Comparison of ENCODE assay signal across 26 mouse cellular contexts in the genomic region with DNA sequence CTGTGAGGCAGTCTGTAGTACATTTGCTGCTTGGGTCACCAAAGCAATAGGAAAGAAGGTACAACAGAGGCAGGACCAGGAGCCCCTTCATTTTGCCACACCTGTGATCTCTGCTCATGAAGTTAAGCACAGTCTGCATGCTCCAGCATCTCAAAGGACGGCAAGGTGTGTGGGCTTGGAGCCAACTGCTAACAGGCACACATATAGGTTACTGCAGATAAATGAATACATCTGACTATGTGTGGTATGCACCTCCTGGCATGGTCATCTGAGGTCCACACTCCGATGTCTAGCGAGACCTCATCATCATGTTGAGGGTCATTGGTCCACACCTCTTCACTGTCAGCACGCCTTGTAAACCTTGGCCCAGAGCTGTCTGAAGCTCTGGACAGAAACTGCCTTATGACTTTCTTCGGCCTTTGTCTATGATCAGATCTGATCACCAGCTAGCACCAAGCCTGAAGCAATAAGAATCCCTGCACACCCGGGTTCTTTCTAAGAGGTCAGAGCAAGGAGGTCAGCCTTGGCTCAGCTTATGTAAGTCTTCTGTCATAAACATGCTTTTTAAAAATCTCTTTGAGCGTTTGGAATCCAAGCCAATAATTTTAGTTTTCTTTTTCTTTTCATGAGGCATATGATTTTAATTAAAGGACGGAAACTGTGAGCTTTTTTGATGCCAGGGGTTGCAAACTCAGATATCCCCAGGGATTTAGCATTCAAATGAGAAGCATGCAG. TPM values are rescaled to one million over a fixed set of nuclear protein-coding genes. Genes with fewer than 3 reads are reported as not detected.
A peak's percentile ranks its signal among the peaks of the same experiment; 100 is the strongest.
DNase-seq lines count a peak whose midpoint lies in the region; ATAC-seq and TF ChIP-seq lines count a peak whose summit lies in the region.
"Had no signal": no experiment of that assay in that cellular context is flagged by ENCODE, and none has a peak within 500 bp of the region (broad histone marks: within the 10 kb centered on the region; RNA-seq: fewer than 3 reads in every experiment).

No protein-coding gene starts in this region.

- TF ChIP-seq EP300 in liver, postnatal 0 days (IDR thresholded peaks at IDR 0.05; ENCODE audit: low read depth): no peak

- 84% methylated on average over 8 of the region's 8 CpGs for WGBS in forebrain, embryonic 11.5 days
- WGBS in forebrain, embryonic 13.5 days: 86% methylated on average over 8 of the region's 8 CpGs
- WGBS in liver, embryonic 13.5 days (ENCODE audit: insufficient replicate concordance): 77% methylated on average over 8 of the region's 8 CpGs
- 86% methylated on average over 8 of the region's 8 CpGs for WGBS in liver, postnatal 0 days (ENCODE audit: insufficient replicate concordance)

- no peak for TF ChIP-seq POLR2A in embryonic fibroblast, embryonic 13.5 days (IDR thresholded peaks at IDR 0.05; ENCODE audit: low read depth, low read length)

- no peak overlapping the region for H3K4me3 ChIP-seq in forebrain, embryonic 11.5 days (ENCODE audit: low read depth, low read length)
- no peak overlapping the region for H3K4me3 ChIP-seq in forebrain, embryonic 13.5 days
- no peak overlapping the region for H3K4me3 ChIP-seq in liver, embryonic 13.5 days (replicated peaks)
- H3K4me3 ChIP-seq in liver, postnatal 0 days (ENCODE audit: low read depth, low read length): no peak overlapping the region
- H3K4me3 ChIP-seq in embryonic fibroblast, embryonic 13.5 days (ENCODE audit: insufficient read depth, low read length): no peak overlapping the region
- H3K4me3 ChIP-seq: embryonic facial prominence, embryonic 12.5 days; heart, adult 2 months; heart, embryonic 15.5 days; hindbrain, embryonic 13.5 days; limb, embryonic 12.5 days; liver, embryonic 12.5 days had no signal

- H3K4me2 ChIP-seq in forebrain, embryonic 11.5 days (ENCODE audit: low read depth, low read length, severe bottlenecking): no peak overlapping the region
- no peak overlapping the region for H3K4me2 ChIP-seq in forebrain, embryonic 13.5 days
- no peak overlapping the region for H3K4me2 ChIP-seq in liver, embryonic 13.5 days
- no peak overlapping the region for H3K4me2 ChIP-seq in liver, postnatal 0 days (ENCODE audit: low read depth, low read length)
- H3K4me2 ChIP-seq: embryonic facial prominence, embryonic 12.5 days; heart, embryonic 15.5 days; hindbrain, embryonic 13.5 days; limb, embryonic 12.5 days; liver, embryonic 12.5 days; lung, embryonic 14.5 days; midbrain, embryonic 11.5 days had no signal

- peak; percentile 42 for DNase-seq in forebrain, embryonic 11.5 days (ENCODE audit: low spot score)
- DNase-seq in liver, embryonic 13.5 days: no peak
- DNase-seq in liver, postnatal 0 days: no peak
- DNase-seq in adipocyte (ENCODE audit: low spot score): peak; percentile 33
- DNase-seq in lung, postnatal 36 days: no peak
- no peak for DNase-seq in urinary bladder, postnatal 4 days (ENCODE audit: low spot score in 2 of 2)
- DNase-seq: adrenal gland, postnatal 14 days; cerebellum, adult 11 months; forebrain, postnatal 0 days; gastrocnemius, postnatal 36 days; heart, adult 2 months; heart, postnatal 36 days; kidney, adult 18-20 months; kidney, postnatal 10 days; layer of hippocampus, postnatal 36 days; lung, embryonic 14.5 days; right cerebral cortex, postnatal 14 days; spleen, adult 18-20 months had no signal

- no peak for ATAC-seq in forebrain, embryonic 11.5 days (replicated peaks; ENCODE audit: low FRiP score)
- no peak for ATAC-seq in forebrain, embryonic 13.5 days
- ATAC-seq in liver, embryonic 13.5 days (ENCODE audit: low read depth): no peak
- ATAC-seq in liver, postnatal 0 days: no peak
- ATAC-seq: forebrain, postnatal 0 days; liver, embryonic 12.5 days had no signal

- no peaks in the 10 kb centered on the region for H3K27me3 ChIP-seq in forebrain, embryonic 11.5 days (ENCODE audit: control insufficient read depth, insufficient read depth, low read length)
- H3K27me3 ChIP-seq in forebrain, embryonic 13.5 days: no peaks in the 10 kb centered on the region
- H3K27me3 ChIP-seq in liver, embryonic 13.5 days: no peaks in the 10 kb centered on the region
- no peaks in the 10 kb centered on the region for H3K27me3 ChIP-seq in liver, postnatal 0 days (ENCODE audit: insufficient read depth, low read length)
- H3K27me3 ChIP-seq: embryonic facial prominence, embryonic 12.5 days; heart, embryonic 15.5 days; hindbrain, embryonic 13.5 days; limb, embryonic 12.5 days; liver, embryonic 12.5 days had no signal

- no peaks in the 10 kb centered on the region for H3K9me3 ChIP-seq in forebrain, embryonic 11.5 days (ENCODE audit: control insufficient read depth, low read length)
- no peaks in the 10 kb centered on the region for H3K9me3 ChIP-seq in forebrain, embryonic 13.5 days (replicated peaks)
- H3K9me3 ChIP-seq in liver, embryonic 13.5 days (replicated peaks): no peaks in the 10 kb centered on the region
- no peaks in the 10 kb centered on the region for H3K9me3 ChIP-seq in liver, postnatal 0 days (ENCODE audit: low read length)
- H3K9me3 ChIP-seq: embryonic facial prominence, embryonic 12.5 days; heart, embryonic 15.5 days; hindbrain, embryonic 13.5 days; limb, embryonic 12.5 days; liver, embryonic 12.5 days had no signal

- no peak overlapping the region for H3K27ac ChIP-seq in forebrain, embryonic 11.5 days (ENCODE audit: low read depth, low read length)
- no peak overlapping the region for H3K27ac ChIP-seq in forebrain, embryonic 13.5 days
- H3K27ac ChIP-seq in liver, embryonic 13.5 days: 0 out of 2 replicates have a peak overlapping the region, but pooled peaks have one; percentile 11
- H3K27ac ChIP-seq in liver, postnatal 0 days (ENCODE audit: low read depth): no peak overlapping the region
- H3K27ac ChIP-seq in embryonic fibroblast, embryonic 13.5 days (ENCODE audit: insufficient read depth, low read length): peak overlapping the region; percentile 9; the same call in 1 of the 2 replicates
- H3K27ac ChIP-seq: embryonic facial prominence, embryonic 12.5 days; heart, adult 2 months; heart, embryonic 15.5 days; hindbrain, embryonic 13.5 days; limb, embryonic 12.5 days; liver, embryonic 12.5 days had no signal

- H3K36me3 ChIP-seq in forebrain, embryonic 11.5 days (ENCODE audit: control insufficient read depth, insufficient read depth, low read length): no peaks in the 10 kb centered on the region
- H3K36me3 ChIP-seq in forebrain, embryonic 13.5 days (ENCODE audit: poor library complexity, severe bottlenecking): no peaks in the 10 kb centered on the region
- no peaks in the 10 kb centered on the region for H3K36me3 ChIP-seq in liver, embryonic 13.5 days
- no peaks in the 10 kb centered on the region for H3K36me3 ChIP-seq in liver, postnatal 0 days (replicated peaks; ENCODE audit: insufficient read depth, low read length)
- H3K36me3 ChIP-seq: embryonic facial prominence, embryonic 12.5 days; heart, embryonic 15.5 days; hindbrain, embryonic 13.5 days; limb, embryonic 12.5 days; liver, embryonic 12.5 days had no signal

- H3K4me1 ChIP-seq in forebrain, embryonic 11.5 days (replicated peaks; ENCODE audit: control insufficient read depth, insufficient read depth, low read length): no peaks in the 10 kb centered on the region
- peaks cover 17% of the 10 kb centered on the region for H3K4me1 ChIP-seq in forebrain, embryonic 13.5 days
- H3K4me1 ChIP-seq in liver, embryonic 13.5 days (replicated peaks): peaks cover 62% of the 10 kb centered on the region
- peaks cover 25% of the 10 kb centered on the region for H3K4me1 ChIP-seq in liver, postnatal 0 days (ENCODE audit: insufficient read depth)
- H3K4me1 ChIP-seq in embryonic fibroblast, embryonic 13.5 days (ENCODE audit: control insufficient read depth, insufficient read depth, low read length): peaks cover 3% of the 10 kb centered on the region; the same call in 1 of the 2 replicates

- no peak overlapping the region for H3K9ac ChIP-seq in forebrain, embryonic 11.5 days (ENCODE audit: low read length)
- no peak overlapping the region for H3K9ac ChIP-seq in forebrain, embryonic 13.5 days
- no peak overlapping the region for H3K9ac ChIP-seq in liver, embryonic 13.5 days
- H3K9ac ChIP-seq in liver, postnatal 0 days (replicated peaks): no peak overlapping the region
- H3K9ac ChIP-seq: embryonic facial prominence, embryonic 12.5 days; forebrain, postnatal 0 days; heart, embryonic 15.5 days; hindbrain, embryonic 13.5 days; limb, embryonic 12.5 days; liver, embryonic 12.5 days; lung, embryonic 14.5 days had no signal

- TF ChIP-seq CTCF in liver, postnatal 0 days (IDR thresholded peaks at IDR 0.05; ENCODE audit: low read depth): no peak
- no peak for TF ChIP-seq CTCF in embryonic fibroblast, embryonic 13.5 days (IDR thresholded peaks at IDR 0.05; ENCODE audit: borderline replicate concordance, insufficient read depth, low read length)

RNA-seq across cellular contexts. Expression of a gene that starts 3.8 kb away (rescaled TPM):
- polyA plus RNA-seq in forebrain, embryonic 11.5 days (2014; fragmentation: Nextera tagmentation; extraction: Ambion mirVana): 95.8 and 104 TPM in 2 replicates
- polyA plus RNA-seq in forebrain, embryonic 13.5 days (2015; fragmentation: Nextera tagmentation; extraction: Ambion mirVana): 99.2 and 108 TPM in 2 replicates
- 19.2 and 23.9 TPM in 2 replicates for polyA plus RNA-seq in liver, embryonic 13.5 days (2015; fragmentation: Nextera tagmentation; extraction: Ambion mirVana)
- 14.1 and 15.4 TPM in 2 replicates for polyA plus RNA-seq in liver, postnatal 0 days (2015; fragmentation: Nextera tagmentation; extraction: Ambion mirVana)
- polyA plus RNA-seq in embryonic fibroblast, embryonic 13.5 days (2011; ENCODE audit: insufficient read length, low read depth, missing spikeins): 72.6 and 77.9 TPM in 2 replicates

Comparison
In these comparisons a context has a peak if more than half of its experiments do, and no peak if none do; other contexts are left out.
1. H3K27ac ChIP-seq: peak in liver, embryonic 13.5 days (single experiment) and embryonic fibroblast, embryonic 13.5 days (single experiment); none in forebrain, embryonic 11.5 days (single experiment), forebrain, embryonic 13.5 days (single experiment) and liver, postnatal 0 days (single experiment).
2. DNase-seq: peak in forebrain, embryonic 11.5 days (single experiment) and adipocyte (single experiment); none in liver, embryonic 13.5 days (single experiment), liver, postnatal 0 days (single experiment), lung, postnatal 36 days (single experiment) and urinary bladder, postnatal 4 days (0 of 2).